Mouse (Mus musculus) embryo, embryonic 9.5 days (tissue): ENCODE data around the gene Slc43a3.
A peak's percentile ranks its signal among the peaks of the same experiment; 100 is the strongest.
"Not testable (repeated sequence)": the region's sequence is repeated elsewhere in the genome, so short reads cannot be mapped to it uniquely, and the experiment has no call there.

Experiments used
- DNase-seq: peaks from one replicate; pipeline ENCODE4 v3.0.0-alpha.2; 2017; ENCODE audit errors: extremely low spot score

Gene Slc43a3

GRCm38 (mm10) chr2:84936474-84937429 is at the start of gene Slc43a3:
Gene Slc43a3 (plus strand): TSS chr2:84936579.
- peak; percentile 83 for DNase-seq

DNA sequence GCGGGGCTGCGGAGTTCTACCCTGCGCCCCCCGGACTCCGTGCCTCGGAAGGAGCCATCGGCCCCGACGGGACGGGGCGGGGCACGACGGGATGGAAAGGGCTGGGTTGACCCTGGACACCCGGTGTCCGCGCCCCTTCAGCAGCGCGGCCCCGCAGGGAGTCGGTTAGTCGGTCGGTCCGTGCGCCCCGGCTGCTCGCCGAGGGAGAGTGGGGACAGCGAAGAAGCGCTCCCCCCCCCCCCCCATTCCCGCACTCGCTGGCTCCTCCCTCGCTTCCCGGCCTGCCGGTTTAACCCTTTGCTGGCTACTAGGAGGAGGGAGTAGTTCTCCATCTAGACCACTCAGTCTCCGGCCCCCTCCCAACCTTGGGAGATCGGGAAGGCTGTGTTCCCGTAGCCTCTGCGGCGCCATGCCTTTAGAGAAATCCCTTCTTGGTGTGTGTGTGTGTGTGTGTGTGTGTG is 49.5 kb upstream of the Slc43a3 start:
- peak; percentile 72 for DNase-seq

GRCm38 (mm10) chr2:84887411-84888271 is 48.7 kb upstream of the Slc43a3 start:
- DNase-seq = peak; percentile 45

- peak; percentile 83 for DNase-seq
These were observed 47.6 kb upstream of the Slc43a3 start for GRCm38 (mm10) chr2:84888657-84889315.

- DNase-seq = no peak
These were observed 46.9 kb upstream of the Slc43a3 start for GRCm38 (mm10) chr2:84889316-84890044.

DNA sequence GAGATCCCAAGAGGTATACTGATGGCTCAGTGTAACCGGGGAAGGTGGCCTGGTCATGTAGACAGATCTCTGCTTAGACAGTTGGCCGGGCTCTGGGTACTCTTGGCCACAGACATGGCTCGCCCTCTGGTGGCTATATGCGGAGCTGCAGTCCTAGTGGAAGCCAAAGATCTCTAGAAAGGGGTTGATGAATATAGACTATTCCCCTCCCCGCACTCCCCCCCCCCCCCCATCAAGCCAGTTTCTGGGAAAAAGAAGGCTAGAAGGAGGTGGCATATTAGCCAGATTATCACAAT is 46.4 kb upstream of the Slc43a3 start:
- DNase-seq = peak; percentile 76

DNA sequence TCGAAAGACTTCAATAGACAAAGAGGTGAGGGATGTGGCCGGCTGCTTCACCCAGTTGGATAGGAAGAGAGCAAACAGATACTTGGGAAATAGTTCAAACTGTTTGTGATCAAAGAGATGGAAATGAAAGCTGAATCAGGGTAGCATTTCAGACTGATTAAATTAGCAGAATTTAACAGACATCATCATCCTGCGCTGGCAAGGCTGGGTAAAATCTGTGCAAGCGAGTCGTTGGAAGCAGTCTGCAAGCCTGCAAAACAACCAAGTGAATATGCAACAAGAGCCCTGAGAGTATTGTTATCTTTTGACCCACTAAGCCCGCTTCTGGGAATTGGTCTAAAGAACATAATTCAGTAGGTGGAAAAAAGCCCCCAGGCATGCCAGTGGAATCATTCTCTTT is 43.0 kb upstream of the Slc43a3 start:
- DNase-seq = no peak

- DNase-seq = no peak
These were observed 40.7 kb upstream of the Slc43a3 start for GRCm38 (mm10) chr2:84895495-84896198.

DNA sequence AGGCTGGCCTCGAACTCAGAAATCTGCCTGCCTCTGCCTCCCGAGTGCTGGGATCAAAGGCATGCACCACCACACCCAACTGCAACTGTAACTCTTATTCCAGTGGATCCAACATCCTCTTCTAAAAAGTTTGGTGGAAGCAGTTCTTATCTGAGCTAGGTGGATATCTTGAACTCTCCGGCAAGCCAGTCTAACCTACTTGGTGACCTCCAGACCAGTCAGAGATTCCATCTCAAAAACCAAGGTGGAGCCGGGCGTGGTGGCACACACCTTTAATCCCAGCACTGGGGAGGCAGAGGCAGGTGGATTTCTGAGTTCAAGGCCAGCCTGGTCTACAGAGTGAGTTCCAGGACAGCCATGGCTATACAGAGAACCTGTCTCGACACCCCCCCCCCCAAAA is 39.7 kb upstream of the Slc43a3 start:
- not testable (repeated sequence) for DNase-seq

- no peak for DNase-seq
These were observed 23.7 kb upstream of the Slc43a3 start for GRCm38 (mm10) chr2:84912722-84913121.

GRCm38 (mm10) chr2:84913881-84914280 is 22.5 kb upstream of the Slc43a3 start:
- DNase-seq = no peak

- no peak for DNase-seq
These were observed 21.0 kb upstream of the Slc43a3 start for GRCm38 (mm10) chr2:84915330-84915729.

DNA sequence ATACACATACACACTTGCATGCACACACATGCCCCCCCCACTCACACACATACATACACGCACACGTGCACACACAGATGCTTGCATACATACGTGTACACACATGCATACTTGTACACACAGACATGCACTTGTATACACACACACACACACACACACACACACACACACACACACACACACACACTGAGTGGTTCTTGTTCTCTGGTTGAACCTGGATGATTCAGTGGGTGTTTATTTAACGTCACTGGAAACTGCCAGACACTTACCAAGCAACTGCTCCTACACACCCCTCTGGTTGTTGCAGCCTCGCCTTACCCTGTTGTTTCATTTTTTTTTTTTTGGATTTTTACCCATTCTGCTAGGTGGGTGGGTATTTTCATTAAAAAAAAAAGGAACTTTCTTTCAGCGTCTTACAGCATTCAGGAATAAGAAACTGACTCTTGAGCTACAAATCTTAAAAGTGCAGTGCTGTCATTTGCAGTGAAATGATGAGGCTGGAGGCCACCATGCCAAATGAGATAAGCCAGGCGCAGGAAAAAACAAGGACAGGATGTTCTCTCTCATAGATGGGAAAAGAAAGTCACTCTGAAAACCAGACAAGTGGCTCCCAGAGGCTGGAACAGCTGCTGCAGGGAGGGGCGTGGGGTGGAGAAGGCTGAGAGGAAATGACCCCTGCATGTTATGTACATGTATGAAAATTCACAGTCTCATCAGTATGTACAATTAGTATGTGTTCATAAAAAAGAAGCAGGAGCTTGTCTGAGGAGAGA is 19.6 kb upstream of the Slc43a3 start:
- no peak for DNase-seq

GRCm38 (mm10) chr2:84918188-84918587 is 18.2 kb upstream of the Slc43a3 start:
- no peak for DNase-seq

DNA sequence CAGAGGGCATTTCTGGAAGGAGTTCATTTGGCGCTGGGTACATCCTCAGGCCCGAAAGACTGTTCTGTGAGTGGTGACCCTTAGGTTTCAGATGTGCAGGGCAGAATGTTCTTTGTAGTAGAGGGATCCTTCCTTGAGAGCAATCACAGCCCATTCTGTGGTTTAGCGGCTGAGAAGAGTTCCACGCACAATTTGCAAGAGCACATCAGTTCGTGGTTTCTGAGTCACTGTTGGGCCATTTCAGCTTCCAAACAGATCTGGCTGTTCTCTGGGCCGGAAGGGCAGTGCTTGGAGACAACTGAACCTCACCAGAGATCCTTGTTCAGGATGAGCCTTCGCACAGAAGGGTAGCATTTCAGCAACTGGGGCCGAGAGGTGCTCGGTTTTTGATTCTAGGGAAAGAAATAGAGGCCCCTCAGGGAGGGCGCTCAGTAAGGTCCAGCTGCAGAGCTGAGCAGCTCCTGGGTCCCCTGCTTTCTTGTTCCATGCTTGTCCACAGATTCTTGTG is 16.7 kb upstream of the Slc43a3 start:
- DNase-seq = no peak

DNA sequence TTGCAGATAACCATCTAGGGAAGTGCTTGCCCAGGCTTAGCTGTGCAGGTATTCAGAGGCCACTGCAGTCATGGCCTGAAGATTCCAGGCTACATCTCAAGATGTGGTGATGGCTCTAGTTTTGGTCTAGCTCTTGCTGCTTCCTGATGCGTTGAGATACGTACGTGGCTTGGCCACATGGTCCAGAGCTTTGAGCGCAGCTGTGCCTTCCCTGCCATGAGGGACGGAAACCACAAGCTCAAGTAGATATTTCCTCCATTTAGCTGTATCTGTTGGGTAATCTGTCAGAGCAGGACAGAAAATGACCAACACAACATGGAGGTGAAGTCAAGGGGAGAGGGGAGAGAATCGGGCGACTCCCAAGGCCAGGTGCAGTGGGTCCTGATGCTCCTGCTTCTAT is 6.2 kb upstream of the Slc43a3 start:
- no peak for DNase-seq

DNA sequence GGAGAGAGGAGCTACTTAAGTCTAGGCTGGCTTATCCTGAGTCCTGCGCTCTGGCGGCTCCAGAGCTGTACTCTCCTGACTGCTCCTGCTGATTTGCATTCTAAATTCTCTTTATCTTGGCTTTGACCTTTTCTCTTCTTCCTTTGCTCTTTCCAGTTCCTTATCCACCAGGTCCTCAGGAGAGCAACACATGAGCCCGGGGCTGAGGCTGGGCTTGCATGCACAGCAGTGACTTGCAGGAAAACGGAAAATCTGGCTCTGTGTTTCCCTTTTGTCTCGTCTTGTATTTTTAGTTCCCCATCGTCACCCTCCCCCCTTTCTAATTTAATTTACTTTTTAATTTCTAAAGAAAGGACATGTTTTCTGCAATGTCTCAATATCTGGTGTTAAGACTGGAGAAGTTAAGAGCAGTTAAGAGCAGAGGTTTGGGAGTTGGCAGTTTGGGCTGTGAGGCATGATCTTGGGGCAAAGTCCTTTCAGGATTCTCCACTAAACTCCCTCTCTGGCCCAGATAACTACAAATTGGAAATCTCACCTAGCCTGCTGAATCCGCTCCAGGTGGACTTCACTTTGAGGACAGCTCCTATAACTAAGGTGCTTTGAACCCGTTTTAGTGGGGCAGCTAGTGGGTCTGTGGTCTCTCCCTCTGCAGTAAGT is 2.3 kb upstream of the Slc43a3 start:
- no peak for DNase-seq

DNA sequence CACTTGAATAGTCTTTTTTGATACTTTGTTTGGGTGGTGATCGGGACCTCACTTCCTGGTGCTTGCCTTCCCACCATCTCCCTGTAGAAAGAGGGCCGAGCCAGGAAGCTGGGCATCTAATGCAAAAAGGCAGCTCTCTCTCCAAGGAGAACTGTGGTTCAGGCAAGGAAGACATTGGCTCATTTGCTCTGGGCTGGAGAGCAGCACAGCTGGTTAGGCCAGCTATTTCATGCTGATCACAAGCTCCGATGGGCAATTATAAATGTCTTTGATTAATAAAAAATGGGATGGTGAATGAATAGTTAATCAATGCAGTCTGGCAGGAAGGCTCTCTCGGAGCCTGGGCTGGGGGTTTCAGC is 1.8 kb upstream of the Slc43a3 start:
- no peak for DNase-seq

GRCm38 (mm10) chr2:84935065-84935464 is 1.3 kb upstream of the Slc43a3 start:
- DNase-seq = no peak
